Mouse (Mus musculus) heart, embryonic 12.5 days (tissue): Measurements from ENCODE around the gene Tbc1d14. TPM values are rescaled to one million over a fixed set of nuclear protein-coding genes. Genes with fewer than 3 reads are reported as not detected.

ENCODE experiments used
- ATAC-seq: fragments of 200-750 bp; cut with Nextera tagmentation; 2 replicates; pipeline ENCODE4 v1.8.0; 2017; ENCODE audit warnings: moderate TSS enrichment, moderate library complexity; ENCODE audit not compliant: insufficient number of reproducible peaks, low FRiP score
- H3K27ac ChIP-seq: fragments of 300-500 bp; sonication (generic); 2 replicates; pipeline ENCODE4 v1.5.1; 2016; ENCODE audit warnings: mild to moderate bottlenecking, moderate library complexity; ENCODE audit not compliant: poor library complexity, severe bottlenecking
- H3K27me3 ChIP-seq: fragments of 300-500 bp; sonication (generic); replicated peaks from 2 replicates; pipeline ENCODE4 v1.6.1; 2016; ENCODE audit warnings: mild to moderate bottlenecking, moderate library complexity
- H3K36me3 ChIP-seq: fragments of 300-500 bp; sonication (generic); 2 replicates; pipeline ENCODE4 v1.6.1; 2016; ENCODE audit warnings: mild to moderate bottlenecking, moderate library complexity
- H3K4me1 ChIP-seq: fragments of 300-500 bp; sonication (generic); replicated peaks from 2 replicates; pipeline ENCODE4 v1.6.1; 2016; ENCODE audit warnings: mild to moderate bottlenecking
- H3K4me2 ChIP-seq: fragments of 300-500 bp; sonication (generic); 2 replicates; pipeline ENCODE4 v1.6.1; 2016; ENCODE audit warnings: mild to moderate bottlenecking, moderate library complexity
- H3K4me3 ChIP-seq: fragments of 300-500 bp; sonication (generic); 2 replicates; pipeline ENCODE4 v1.5.1; 2016; ENCODE audit warnings: mild to moderate bottlenecking
- H3K9ac ChIP-seq: fragments of 300-500 bp; sonication (generic); 2 replicates; pipeline ENCODE4 v1.6.1; 2016; ENCODE audit warnings: mild to moderate bottlenecking, moderate library complexity
- H3K9me3 ChIP-seq: fragments of 300-500 bp; sonication (generic); replicated peaks from 2 replicates; pipeline ENCODE4 v1.6.1; 2016; ENCODE audit warnings: mild to moderate bottlenecking, moderate library complexity
- WGBS: fragments of 180-500 bp; shearing (Covaris S2); methylation state at CpG from one replicate; pipeline ENCODE4 v1.1.7; 2016; 5-methylcytosine and 5-hydroxymethylcytosine counted together
- polyA plus RNA-seq: library from polyadenylated mRNA; unstranded; fragments of >200 nt; fragmentation: Nextera tagmentation; extraction: Ambion mirVana; gene quantifications from 2 replicates; pipeline ENCODE4 v1.2.1, GENCODE M21; 2016

The Tbc1d14 gene
- polyA plus RNA-seq, 1 experiment from 2014 or later: 20.0 TPM

DNA sequence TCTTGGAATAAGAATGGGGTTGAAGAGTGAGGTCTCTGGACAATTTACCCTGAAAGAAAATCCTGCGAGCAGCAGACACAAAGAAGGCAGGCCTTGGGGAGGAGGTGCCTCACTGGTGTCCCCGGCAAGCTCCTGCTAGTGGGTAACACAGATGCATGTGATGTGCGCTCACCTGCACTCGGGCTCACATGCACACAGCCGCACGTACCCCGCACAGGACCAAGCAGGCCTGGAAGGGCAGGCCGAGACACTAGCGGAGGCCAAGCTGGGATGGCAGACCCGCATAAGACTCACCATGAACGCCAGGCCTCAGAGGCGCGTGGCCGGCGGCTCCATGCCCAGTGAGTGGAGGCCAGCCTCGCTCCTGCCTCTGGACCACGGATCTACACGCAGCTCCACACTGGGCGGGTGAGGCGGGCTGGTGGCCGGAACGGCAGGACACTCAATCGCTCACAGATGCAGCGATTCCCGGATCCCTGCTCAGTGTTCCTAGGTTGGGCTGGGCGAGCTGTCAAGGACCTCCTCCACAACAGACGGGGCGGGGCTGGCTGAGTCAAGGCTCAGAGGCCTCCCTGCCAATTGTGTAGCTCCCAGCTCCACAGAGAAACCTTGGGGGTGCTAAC is 62.8 kb downstream of the Tbc1d14 start:
- ATAC-seq: peak; percentile 95
- Histone ChIP-seq H3K36me3 (no peaks in the 10 kb centered on the region), H3K4me2 (peak overlapping the region; percentile 85), H3K9me3 (no peaks in the 10 kb centered on the region), H3K27ac (peak overlapping the region; percentile 67; the same call in 1 of the 2 replicates), H3K4me3 (peak overlapping the region; percentile 86), H3K4me1 (peaks cover 25% of the 10 kb centered on the region), H3K9ac (peak overlapping the region; percentile 89), H3K27me3 (no peaks in the 10 kb centered on the region)
- under 1% methylated on average over 28 of the region's 28 CpGs for WGBS

- no peaks in the 10 kb centered on the region for H3K27me3 ChIP-seq
- 7% methylated on average over 5 of the region's 5 CpGs for WGBS
- peak overlapping the region; percentile 85 for H3K4me2 ChIP-seq
- peaks cover 24% of the 10 kb centered on the region for H3K4me1 ChIP-seq
- H3K27ac ChIP-seq: peak overlapping the region; percentile 67; the same call in 1 of the 2 replicates
- H3K9ac ChIP-seq: peak overlapping the region; percentile 89
- peaks cover 2% of the 10 kb centered on the region; the same call in 1 of the 2 replicates for H3K36me3 ChIP-seq
- ATAC-seq: no peak
- no peaks in the 10 kb centered on the region for H3K9me3 ChIP-seq
- peak overlapping the region; percentile 86 for H3K4me3 ChIP-seq
These were observed 63.4 kb downstream of the Tbc1d14 start for GRCm38 (mm10) chr5:36529698-36530097.

DNA sequence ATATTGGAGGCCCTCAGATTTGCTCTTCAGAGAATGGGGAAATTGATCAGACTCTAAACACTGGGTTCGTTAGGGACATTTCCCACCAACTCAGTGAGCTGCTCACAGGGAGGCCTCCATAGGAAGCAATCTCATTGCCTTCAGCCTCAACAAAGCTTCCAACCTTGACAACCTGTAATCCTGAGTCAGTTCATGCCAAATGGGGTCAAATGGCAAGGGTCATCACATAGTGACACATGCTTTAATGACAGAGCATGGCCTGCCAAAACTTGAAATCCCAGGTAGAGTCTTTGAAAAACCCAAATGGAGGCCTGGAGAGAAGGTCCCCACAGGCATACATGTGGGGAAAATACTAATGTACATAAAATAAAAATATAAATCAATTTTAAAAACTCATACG is 66.2 kb downstream of the Tbc1d14 start:
- Histone ChIP-seq H3K4me1 (peaks cover 31% of the 10 kb centered on the region), H3K27ac (no peak overlapping the region), H3K27me3 (no peaks in the 10 kb centered on the region), H3K36me3 (peaks cover 20% of the 10 kb centered on the region), H3K9ac (no peak overlapping the region), H3K4me3 (no peak overlapping the region), H3K9me3 (no peaks in the 10 kb centered on the region), H3K4me2 (no peak overlapping the region)
- 92% methylated on average over 2 of the region's 2 CpGs for WGBS
- no peak for ATAC-seq

DNA sequence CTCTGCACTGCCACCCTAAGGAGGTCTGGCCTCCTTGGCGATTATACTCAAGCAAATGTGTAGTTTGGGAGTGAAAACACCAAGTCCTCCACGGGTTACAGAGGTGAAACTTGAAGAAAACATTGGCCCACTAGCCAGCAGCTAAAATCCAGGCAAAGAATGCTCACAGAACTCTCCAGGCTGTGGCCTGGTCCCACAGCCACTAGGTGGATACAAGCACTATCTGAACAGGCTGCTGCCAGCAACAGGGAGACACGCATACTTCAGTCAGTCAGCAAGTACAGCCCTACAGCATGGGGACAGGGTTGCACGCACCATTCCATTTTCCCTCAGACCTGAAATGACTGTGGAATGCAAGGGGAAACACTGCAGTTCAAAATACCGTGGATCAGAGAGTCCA is 66.8 kb downstream of the Tbc1d14 start:
- Histone ChIP-seq H3K4me2 (no peak overlapping the region), H3K36me3 (peaks cover 25% of the 10 kb centered on the region), H3K27me3 (no peaks in the 10 kb centered on the region), H3K27ac (no peak overlapping the region), H3K9ac (no peak overlapping the region), H3K4me1 (peaks cover 31% of the 10 kb centered on the region), H3K4me3 (no peak overlapping the region), H3K9me3 (no peaks in the 10 kb centered on the region)
- 61% methylated on average over 5 of the region's 5 CpGs for WGBS
- no peak for ATAC-seq

DNA sequence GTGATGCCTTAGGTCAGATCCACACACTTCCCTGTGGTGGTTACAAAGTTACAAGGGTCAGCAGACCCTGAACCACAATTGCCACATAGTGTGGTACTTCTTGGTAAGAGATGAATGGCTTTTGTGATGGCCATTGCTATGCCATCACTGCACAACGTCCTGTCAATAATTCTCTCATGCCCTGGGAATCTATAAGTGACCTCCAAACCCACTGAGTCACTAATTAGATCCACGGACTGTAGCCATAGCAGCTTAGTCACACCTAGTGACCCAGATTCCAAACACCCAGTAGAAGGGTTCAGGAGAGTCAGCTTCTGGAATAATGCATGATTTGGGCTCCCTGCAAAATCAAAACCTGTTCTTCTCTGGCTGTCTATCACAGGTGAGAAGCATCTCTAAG is 67.9 kb downstream of the Tbc1d14 start:
- H3K9ac ChIP-seq: no peak overlapping the region
- H3K27me3 ChIP-seq: no peaks in the 10 kb centered on the region
- H3K4me3 ChIP-seq: no peak overlapping the region
- 83% methylated on average over 2 of the region's 2 CpGs for WGBS
- no peak overlapping the region for H3K4me2 ChIP-seq
- peaks cover 33% of the 10 kb centered on the region for H3K36me3 ChIP-seq
- H3K27ac ChIP-seq: no peak overlapping the region
- H3K9me3 ChIP-seq: no peaks in the 10 kb centered on the region
- ATAC-seq: no peak
- peaks cover 31% of the 10 kb centered on the region for H3K4me1 ChIP-seq

- H3K36me3 ChIP-seq: peaks cover 53% of the 10 kb centered on the region
- no peak overlapping the region for H3K9ac ChIP-seq
These were observed 69.8 kb downstream of the Tbc1d14 start for GRCm38 (mm10) chr5:36523219-36523703.

DNA sequence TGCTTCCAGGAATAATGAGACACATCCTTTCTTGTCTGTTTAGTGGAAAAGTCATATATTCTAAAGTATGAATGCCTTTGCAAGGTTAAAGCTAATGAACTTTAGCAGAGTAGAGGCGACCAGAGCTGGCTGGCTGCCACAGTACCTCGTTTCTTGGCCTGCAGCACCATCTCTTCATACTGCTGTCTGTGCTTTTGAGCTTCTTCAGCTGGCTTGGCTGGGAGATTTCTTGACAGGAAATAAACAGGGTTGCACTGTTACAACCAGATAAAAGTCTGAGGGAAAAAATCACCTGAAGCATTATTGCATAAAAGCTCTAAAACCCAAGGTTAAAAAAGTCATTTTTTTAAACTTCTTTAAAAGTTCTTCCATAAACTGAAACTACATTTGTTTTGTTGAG is 70.3 kb downstream of the Tbc1d14 start:
- peak overlapping the region; percentile 55 for H3K27ac ChIP-seq
- 43% methylated on average over 2 of the region's 2 CpGs for WGBS
- H3K9ac ChIP-seq: no peak overlapping the region
- H3K27me3 ChIP-seq: no peaks in the 10 kb centered on the region
- H3K4me2 ChIP-seq: no peak overlapping the region
- H3K9me3 ChIP-seq: no peaks in the 10 kb centered on the region
- H3K4me3 ChIP-seq: no peak overlapping the region
- peaks cover 57% of the 10 kb centered on the region for H3K36me3 ChIP-seq
- H3K4me1 ChIP-seq: peaks cover 12% of the 10 kb centered on the region
- no peak for ATAC-seq

More at GRCm38 (mm10) chr5:36523219-36523703, 69.8 kb downstream of the Tbc1d14 start:
- peaks cover 14% of the 10 kb centered on the region for H3K4me1 ChIP-seq
- no peaks in the 10 kb centered on the region for H3K9me3 ChIP-seq
- ATAC-seq: no peak
- 45% methylated on average over 5 of the region's 5 CpGs for WGBS
- no peak overlapping the region for H3K4me2 ChIP-seq
- no peak overlapping the region for H3K4me3 ChIP-seq
- H3K27ac ChIP-seq: peak overlapping the region; percentile 55
- H3K27me3 ChIP-seq: no peaks in the 10 kb centered on the region

GRCm38 (mm10) chr5:36519751-36520150 is 73.3 kb downstream of the Tbc1d14 start:
- Histone ChIP-seq H3K4me3 (no peak overlapping the region), H3K4me2 (no peak overlapping the region), H3K9ac (no peak overlapping the region), H3K36me3 (peaks cover 75% of the 10 kb centered on the region), H3K27me3 (no peaks in the 10 kb centered on the region), H3K9me3 (no peaks in the 10 kb centered on the region), H3K27ac (no peak overlapping the region), H3K4me1 (peaks cover 20% of the 10 kb centered on the region)
- no peak for ATAC-seq
- 82% methylated on average over 3 of the region's 3 CpGs for WGBS

DNA sequence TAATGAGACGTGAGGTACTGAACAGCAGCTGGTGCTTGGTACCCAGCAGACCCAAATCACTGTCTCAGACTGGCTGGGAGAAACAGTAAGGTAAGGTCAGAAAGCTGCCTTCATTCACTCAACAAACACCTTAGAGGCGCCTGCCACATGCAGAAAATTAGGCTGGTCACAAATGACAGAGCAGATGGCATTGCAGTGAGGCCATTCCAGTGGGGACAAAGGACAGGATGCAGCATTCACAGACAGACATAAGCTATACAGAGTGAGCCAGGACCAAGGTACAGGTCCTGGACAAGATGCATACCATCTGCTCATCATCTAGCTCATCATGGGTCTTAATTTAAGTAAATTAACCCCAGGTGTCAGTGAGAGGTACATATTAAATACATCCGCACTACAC is 75.5 kb downstream of the Tbc1d14 start:
- H3K4me3 ChIP-seq: no peak overlapping the region
- H3K9ac ChIP-seq: no peak overlapping the region
- no peaks in the 10 kb centered on the region for H3K9me3 ChIP-seq
- no peak overlapping the region for H3K27ac ChIP-seq
- H3K4me1 ChIP-seq: peaks cover 7% of the 10 kb centered on the region
- no peak overlapping the region for H3K4me2 ChIP-seq
- 87% methylated on average over 3 of the region's 3 CpGs for whole genome bisulfite sequencing
- peaks cover 74% of the 10 kb centered on the region for H3K36me3 ChIP-seq
- no peak for ATAC-seq
- H3K27me3 ChIP-seq: no peaks in the 10 kb centered on the region

- Histone ChIP-seq H3K27me3 (no peaks in the 10 kb centered on the region), H3K27ac (no peak overlapping the region), H3K9me3 (no peaks in the 10 kb centered on the region), H3K36me3 (peaks cover 80% of the 10 kb centered on the region), H3K4me1 (peaks cover 7% of the 10 kb centered on the region), H3K4me3 (no peak overlapping the region), H3K9ac (no peak overlapping the region), H3K4me2 (no peak overlapping the region)
- no peak for ATAC-seq
- 60% methylated on average over 5 of the region's 5 CpGs for WGBS
These were observed 77.5 kb downstream of the Tbc1d14 start for GRCm38 (mm10) chr5:36515558-36515957.

- Histone ChIP-seq H3K4me3 (no peak overlapping the region), H3K9ac (no peak overlapping the region), H3K9me3 (no peaks in the 10 kb centered on the region), H3K4me2 (no peak overlapping the region), H3K36me3 (peaks cover 80% of the 10 kb centered on the region), H3K4me1 (peaks cover 7% of the 10 kb centered on the region), H3K27ac (no peak overlapping the region), H3K27me3 (no peaks in the 10 kb centered on the region)
- ATAC-seq: no peak
- WGBS: 87% methylated on average over 1 of the region's 1 CpGs
These were observed 78.0 kb downstream of the Tbc1d14 start for GRCm38 (mm10) chr5:36515126-36515525.

DNA sequence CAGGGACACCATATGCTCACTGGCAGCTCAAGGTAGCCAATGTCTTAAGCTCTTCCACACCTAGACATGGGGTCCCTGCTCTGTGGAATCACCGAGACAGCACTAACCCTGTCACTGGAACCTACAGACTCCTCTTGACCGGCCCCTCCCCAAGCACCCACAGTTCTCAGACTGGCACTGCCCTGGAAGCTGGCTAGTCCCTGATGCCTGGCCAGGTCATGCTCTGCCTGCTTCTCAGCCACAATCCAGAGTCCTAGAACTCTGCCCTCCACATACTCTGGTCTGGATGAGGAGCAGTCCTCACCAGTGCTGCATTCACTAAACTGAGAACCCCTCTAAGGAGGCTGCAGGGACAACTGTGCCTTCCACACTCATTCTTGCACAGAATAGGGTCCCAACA is 82.1 kb downstream of the Tbc1d14 start:
- Histone ChIP-seq H3K4me3 (no peak overlapping the region), H3K4me1 (peaks cover 5% of the 10 kb centered on the region), H3K27ac (no peak overlapping the region), H3K36me3 (peaks cover 68% of the 10 kb centered on the region), H3K9me3 (no peaks in the 10 kb centered on the region), H3K4me2 (no peak overlapping the region), H3K9ac (no peak overlapping the region), H3K27me3 (no peaks in the 10 kb centered on the region)
- no peak for ATAC-seq
- 82% methylated on average over 2 of the region's 2 CpGs for WGBS
